Mouse (Mus musculus): ENCODE results near the gene Kcnd1. TPM values are rescaled to one million over a fixed set of nuclear protein-coding genes. Genes with fewer than 3 reads are reported as not detected.

Kcnd1 gene
- 0.19 TPM in 2 replicates for polyA plus RNA-seq (2015; fragmentation: Nextera tagmentation; extraction: Ambion mirVana)

DNA sequence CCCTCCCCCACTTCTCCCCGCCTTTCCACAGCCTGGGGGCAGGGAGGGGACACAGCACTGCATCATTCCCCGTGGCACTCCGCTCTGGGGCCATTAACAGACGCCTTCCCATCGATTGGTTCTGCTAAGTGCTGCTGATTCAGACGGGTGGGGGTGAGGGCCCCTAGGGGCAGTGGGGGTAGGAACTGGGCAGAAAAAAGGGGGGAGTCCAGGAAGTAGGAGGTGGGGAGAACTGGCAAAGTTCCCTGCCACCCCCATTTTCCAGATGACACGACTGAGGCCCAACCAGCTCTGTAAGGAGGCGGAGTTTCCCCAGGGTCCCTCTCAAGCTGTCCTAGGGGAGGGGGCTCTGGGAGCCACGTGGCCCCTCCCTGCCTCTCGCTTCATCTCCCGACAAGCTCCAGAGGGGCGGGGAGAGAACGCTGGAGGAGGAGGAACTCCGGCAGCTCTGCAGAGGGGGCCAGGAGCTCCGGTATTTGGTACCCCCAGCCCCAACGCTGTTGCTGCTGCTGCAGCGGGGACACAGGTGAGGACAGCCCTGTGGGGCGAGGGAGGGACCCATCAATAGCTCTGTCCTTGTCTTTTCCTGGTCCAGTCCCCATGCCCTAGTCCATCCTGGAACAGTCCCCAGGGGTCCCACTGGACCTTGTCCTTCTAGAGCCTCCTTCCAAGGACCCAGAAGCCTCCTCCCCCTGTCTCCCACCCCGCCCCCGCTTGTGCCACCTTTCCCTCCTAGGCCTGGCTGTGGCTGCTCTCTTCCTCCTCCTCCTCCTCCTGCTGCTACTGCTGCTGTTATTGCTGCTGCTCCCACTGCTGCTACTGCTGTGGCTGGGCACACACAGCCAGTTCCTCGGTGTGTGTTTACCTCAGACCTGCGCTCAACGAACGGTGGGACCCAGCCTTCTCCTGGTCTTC lies at the start of gene Kcnd1:
Gene Kcnd1, plus strand, starts transcription at position 425 of the 915 bp plus-strand sequence.
- Histone ChIP-seq H3K27ac (ENCODE audit: low read length) (no peak within 1 kb of the TSS), H3K9me3 (replicated peaks; ENCODE audit: control insufficient read depth, low read length) (no peaks in the 10 kb centered on the region), H3K4me1 (ENCODE audit: control insufficient read depth, low read depth, low read length) (no peaks in the 10 kb centered on the region; the same call in 1 of the 2 replicates), H3K36me3 (ENCODE audit: control insufficient read depth, insufficient read depth) (no peaks in the 10 kb centered on the region; the same call in 1 of the 2 replicates), H3K4me2 (ENCODE audit: low read depth, low read length) (peak within 1 kb of the TSS; percentile 44), H3K9ac (ENCODE audit: low read depth, low read length) (no peak within 1 kb of the TSS; the same call in 1 of the 2 replicates), H3K27me3 (ENCODE audit: control insufficient read depth, insufficient read depth, low read depth, low read length) (no peaks in the 10 kb centered on the region), H3K4me3 (ENCODE audit: low read depth, low read length) (peak within 1 kb of the TSS; percentile 27; the same call in 1 of the 2 replicates)
- 14% methylated on average over 24 of the region's 24 CpGs for WGBS (ENCODE audit: insufficient replicate concordance)
- no peak for ATAC-seq (ENCODE audit: low read depth)

DNA sequence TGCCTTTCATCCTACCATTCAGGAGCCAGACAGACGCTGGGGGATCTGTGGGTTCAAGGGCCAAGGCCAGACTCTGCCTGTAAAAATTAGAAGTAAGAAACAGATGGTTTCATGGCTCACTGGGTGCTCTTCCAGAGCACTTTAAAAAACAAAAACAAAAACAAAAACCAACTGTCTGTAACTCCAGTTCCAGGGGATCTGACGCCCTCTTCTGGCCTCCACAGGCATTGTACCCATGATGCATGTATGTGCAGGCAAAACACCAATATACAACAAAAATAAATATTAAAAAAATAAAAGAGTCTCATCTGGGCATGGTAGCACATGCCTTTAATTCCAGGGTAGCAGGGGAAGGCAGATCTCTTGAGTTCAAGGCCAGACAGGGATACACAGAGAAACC lies 49.3 kb upstream of the Kcnd1 start:
- peaks cover 3% of the 10 kb centered on the region; the same call in 1 of the 2 replicates for H3K36me3 ChIP-seq (ENCODE audit: control insufficient read depth, insufficient read depth)
- H3K9ac ChIP-seq (ENCODE audit: low read depth, low read length), result no peak overlapping the region
- 40% methylated on average over 2 of the region's 2 CpGs for WGBS (ENCODE audit: insufficient replicate concordance)
- H3K4me2 ChIP-seq (ENCODE audit: low read depth, low read length), result no peak overlapping the region
- no peak for ATAC-seq (ENCODE audit: low read depth)
- H3K9me3 ChIP-seq (replicated peaks; ENCODE audit: control insufficient read depth, low read length), result no peaks in the 10 kb centered on the region
- H3K27ac ChIP-seq (ENCODE audit: low read length), result no peak overlapping the region
- H3K27me3 ChIP-seq (ENCODE audit: control insufficient read depth, insufficient read depth, low read depth, low read length), result no peaks in the 10 kb centered on the region
- no peak overlapping the region for H3K4me3 ChIP-seq (ENCODE audit: low read depth, low read length)
- peaks cover 4% of the 10 kb centered on the region for H3K4me1 ChIP-seq (ENCODE audit: control insufficient read depth, low read depth, low read length)

DNA sequence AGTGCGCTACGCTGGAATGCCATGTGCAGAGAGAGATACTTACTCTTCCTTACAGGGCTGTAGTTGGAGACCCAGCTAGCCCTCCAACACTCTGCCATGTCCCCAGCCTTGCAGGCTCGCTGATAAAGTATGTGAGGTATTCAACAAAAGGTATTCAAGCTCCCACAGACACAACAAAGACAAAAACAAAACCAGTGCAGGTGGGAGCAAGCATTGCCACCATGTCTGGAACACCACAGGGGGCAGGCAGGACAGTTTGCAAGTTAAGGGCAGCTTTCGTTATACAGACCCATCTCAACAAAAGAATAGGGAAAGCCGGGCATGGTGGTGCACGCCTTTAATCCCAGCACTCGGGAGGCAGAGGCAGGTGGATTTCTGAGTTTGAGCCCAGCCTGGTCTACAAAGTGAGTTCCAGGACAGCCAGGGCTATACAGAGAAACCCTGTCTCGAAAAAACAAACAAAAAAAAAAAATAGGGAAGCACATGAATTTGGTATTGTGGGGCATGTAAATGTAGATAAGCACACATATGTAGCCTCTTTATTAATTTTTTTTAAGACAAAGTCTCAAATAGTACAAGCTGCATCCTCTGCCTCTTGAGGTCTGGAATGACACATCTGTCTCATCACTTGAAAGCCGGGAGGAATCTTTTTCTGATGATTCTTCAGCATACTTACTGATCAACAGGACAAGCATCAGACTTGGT lies 46.4 kb upstream of the Kcnd1 start:
- Histone ChIP-seq H3K36me3 (ENCODE audit: control insufficient read depth, insufficient read depth) (peaks cover 3% of the 10 kb centered on the region; the same call in 1 of the 2 replicates), H3K4me2 (ENCODE audit: low read depth, low read length) (no peak overlapping the region), H3K4me1 (ENCODE audit: control insufficient read depth, low read depth, low read length) (peaks cover 13% of the 10 kb centered on the region), H3K27ac (ENCODE audit: low read length) (no peak overlapping the region), H3K27me3 (ENCODE audit: control insufficient read depth, insufficient read depth, low read depth, low read length) (no peaks in the 10 kb centered on the region), H3K4me3 (ENCODE audit: low read depth, low read length) (no peak overlapping the region), H3K9ac (ENCODE audit: low read depth, low read length) (no peak overlapping the region), H3K9me3 (replicated peaks; ENCODE audit: control insufficient read depth, low read length) (no peaks in the 10 kb centered on the region)
- 59% methylated on average over 9 of the region's 9 CpGs for WGBS (ENCODE audit: insufficient replicate concordance)
- ATAC-seq (ENCODE audit: low read depth), result no peak

GRCm38 (mm10) chrX:7776329-7777082 lies 45.6 kb upstream of the Kcnd1 start:
- peak; percentile 36 for ATAC-seq (ENCODE audit: low read depth)
- Histone ChIP-seq H3K36me3 (ENCODE audit: control insufficient read depth, insufficient read depth) (0 out of 2 replicates have a peak, but pooled peaks cover 3% of the 10 kb centered on the region), H3K9ac (ENCODE audit: low read depth, low read length) (no peak overlapping the region), H3K9me3 (replicated peaks; ENCODE audit: control insufficient read depth, low read length) (no peaks in the 10 kb centered on the region), H3K27ac (ENCODE audit: low read length) (peak overlapping the region; percentile 59), H3K27me3 (ENCODE audit: control insufficient read depth, insufficient read depth, low read depth, low read length) (no peaks in the 10 kb centered on the region), H3K4me3 (ENCODE audit: low read depth, low read length) (no peak overlapping the region), H3K4me2 (ENCODE audit: low read depth, low read length) (no peak overlapping the region), H3K4me1 (ENCODE audit: control insufficient read depth, low read depth, low read length) (peaks cover 13% of the 10 kb centered on the region)
- WGBS (ENCODE audit: insufficient replicate concordance), result 35% methylated on average over 8 of the region's 8 CpGs

- Histone ChIP-seq H3K4me2 (ENCODE audit: low read depth, low read length) (peak overlapping the region; percentile 55), H3K4me1 (ENCODE audit: control insufficient read depth, low read depth, low read length) (peaks cover 13% of the 10 kb centered on the region), H3K27me3 (ENCODE audit: control insufficient read depth, insufficient read depth, low read depth, low read length) (no peaks in the 10 kb centered on the region), H3K27ac (ENCODE audit: low read length) (peak overlapping the region; percentile 85), H3K36me3 (ENCODE audit: control insufficient read depth, insufficient read depth) (0 out of 2 replicates have a peak, but pooled peaks cover 3% of the 10 kb centered on the region), H3K4me3 (ENCODE audit: low read depth, low read length) (no peak overlapping the region; the same call in 1 of the 2 replicates), H3K9me3 (replicated peaks; ENCODE audit: control insufficient read depth, low read length) (no peaks in the 10 kb centered on the region), H3K9ac (ENCODE audit: low read depth, low read length) (peak overlapping the region; percentile 2; the same call in 1 of the 2 replicates)
- 37% methylated on average over 7 of the region's 7 CpGs for WGBS (ENCODE audit: insufficient replicate concordance)
- ATAC-seq (ENCODE audit: low read depth), result peak; percentile 93
Measured at GRCm38 (mm10) chrX:7778450-7779244, 43.4 kb upstream of the Kcnd1 start.

- peak; percentile 65 for ATAC-seq (ENCODE audit: low read depth)
- H3K9me3 ChIP-seq (replicated peaks; ENCODE audit: control insufficient read depth, low read length), result no peaks in the 10 kb centered on the region
- H3K9ac ChIP-seq (ENCODE audit: low read depth, low read length), result peak overlapping the region; percentile 0
- no peaks in the 10 kb centered on the region for H3K27me3 ChIP-seq (ENCODE audit: control insufficient read depth, insufficient read depth, low read depth, low read length)
- 17% methylated on average over 3 of the region's 3 CpGs for WGBS (ENCODE audit: insufficient replicate concordance)
- 0 out of 2 replicates have a peak, but pooled peaks cover under 1% of the 10 kb centered on the region for H3K36me3 ChIP-seq (ENCODE audit: control insufficient read depth, insufficient read depth)
- peak overlapping the region; percentile 55 for H3K4me2 ChIP-seq (ENCODE audit: low read depth, low read length)
- peak overlapping the region; percentile 85 for H3K27ac ChIP-seq (ENCODE audit: low read length)
- H3K4me3 ChIP-seq (ENCODE audit: low read depth, low read length), result peak overlapping the region; percentile 15; the same call in 1 of the 2 replicates
- H3K4me1 ChIP-seq (ENCODE audit: control insufficient read depth, low read depth, low read length), result peaks cover 13% of the 10 kb centered on the region
Measured at GRCm38 (mm10) chrX:7779294-7779693, 42.8 kb upstream of the Kcnd1 start.

DNA sequence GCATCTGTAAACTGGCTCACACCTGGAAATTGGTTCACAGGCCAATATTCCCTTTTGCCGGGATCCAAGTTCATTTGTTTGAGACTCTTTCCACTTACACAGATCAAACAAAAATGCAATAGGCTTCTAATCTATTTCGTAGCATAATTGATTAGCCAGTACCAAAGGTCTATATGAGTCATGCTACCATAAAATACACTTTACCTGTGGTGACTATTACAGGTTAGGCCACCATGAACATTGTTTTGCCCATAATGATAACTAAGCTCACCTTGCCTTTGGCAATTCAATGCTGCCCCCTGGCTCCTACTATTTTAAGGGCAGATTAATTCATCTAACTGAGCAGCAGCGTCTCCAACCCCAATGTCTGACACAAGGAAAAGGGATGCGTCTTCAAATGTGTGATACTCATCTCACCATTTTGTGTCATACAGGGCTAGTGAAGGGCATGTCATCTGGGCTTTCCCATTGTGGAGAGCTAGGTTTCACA lies 39.4 kb upstream of the Kcnd1 start:
- no peak overlapping the region for H3K9ac ChIP-seq (ENCODE audit: low read depth, low read length)
- no peak overlapping the region for H3K4me3 ChIP-seq (ENCODE audit: low read depth, low read length)
- no peak for ATAC-seq (ENCODE audit: low read depth)
- no peaks in the 10 kb centered on the region for H3K36me3 ChIP-seq (ENCODE audit: control insufficient read depth, insufficient read depth)
- no peak overlapping the region for H3K4me2 ChIP-seq (ENCODE audit: low read depth, low read length)
- no peaks in the 10 kb centered on the region for H3K27me3 ChIP-seq (ENCODE audit: control insufficient read depth, insufficient read depth, low read depth, low read length)
- 61% methylated on average over 4 of the region's 4 CpGs for WGBS (ENCODE audit: insufficient replicate concordance)
- H3K4me1 ChIP-seq (ENCODE audit: control insufficient read depth, low read depth, low read length), result peaks cover 13% of the 10 kb centered on the region
- H3K27ac ChIP-seq (ENCODE audit: low read length), result no peak overlapping the region
- H3K9me3 ChIP-seq (replicated peaks; ENCODE audit: control insufficient read depth, low read length), result no peaks in the 10 kb centered on the region
